Mouse (Mus musculus): ENCODE measurements around the gene Pip4k2a. TPM values are rescaled to one million over a fixed set of nuclear protein-coding genes. Genes with fewer than 3 reads are reported as not detected.

The Pip4k2a gene
- polyA plus RNA-seq, 1 experiment from 2014 or later = 11.8 TPM

DNA sequence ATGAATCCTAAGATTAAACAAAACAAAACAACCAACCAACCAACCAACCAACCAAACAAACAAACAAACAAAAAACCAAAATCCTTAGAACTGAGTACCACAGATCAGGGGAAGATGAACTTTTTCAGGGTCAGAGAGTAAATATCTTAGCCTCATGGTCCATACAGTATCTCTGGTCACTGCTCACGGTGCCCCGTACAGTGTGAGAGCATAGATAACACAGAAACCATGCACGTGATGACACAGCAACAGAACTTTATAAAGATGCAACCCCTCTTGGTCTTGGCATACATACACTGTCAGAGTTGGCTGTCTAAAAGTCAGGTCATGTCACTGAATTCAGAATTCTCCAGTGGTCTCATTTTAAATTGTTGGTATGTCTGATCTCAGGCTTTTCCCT lies 126.8 kb downstream of the Pip4k2a start:
- Histone ChIP-seq H3K4me3 (no peak overlapping the region), H3K27ac (replicated peaks) (no peak overlapping the region), H3K4me1 (no peaks in the 10 kb centered on the region), H3K9ac (replicated peaks) (no peak overlapping the region), H3K36me3 (no peaks in the 10 kb centered on the region), H3K27me3 (no peaks in the 10 kb centered on the region), H3K9me3 (no peaks in the 10 kb centered on the region), H3K4me2 (replicated peaks) (no peak overlapping the region)
- 95% methylated on average over 3 of the region's 3 CpGs for WGBS
- no peak for ATAC-seq (replicated peaks)

DNA sequence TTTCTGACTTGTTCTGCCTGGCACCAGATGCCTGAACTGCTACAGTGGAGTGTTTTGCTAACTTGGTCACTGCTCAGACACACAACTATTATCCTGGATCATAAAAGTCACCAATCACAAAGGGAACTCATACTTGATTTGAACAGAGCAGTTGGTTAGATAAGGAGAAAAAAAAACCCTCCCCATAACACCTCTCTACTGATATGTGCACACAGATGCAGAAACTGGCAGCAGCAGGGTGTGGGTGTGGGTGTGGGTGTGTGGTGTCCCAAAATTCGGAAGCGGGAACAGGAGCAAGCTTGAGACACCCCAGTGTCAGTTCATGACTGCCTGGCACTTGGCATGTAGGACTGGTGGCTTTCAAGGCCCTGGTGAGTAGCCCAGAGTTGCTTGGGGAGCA lies 130.9 kb downstream of the Pip4k2a start:
- Histone ChIP-seq H3K9me3 (no peaks in the 10 kb centered on the region), H3K9ac (replicated peaks) (no peak overlapping the region), H3K4me3 (no peak overlapping the region), H3K4me2 (replicated peaks) (no peak overlapping the region), H3K27ac (replicated peaks) (no peak overlapping the region), H3K36me3 (no peaks in the 10 kb centered on the region), H3K27me3 (no peaks in the 10 kb centered on the region), H3K4me1 (no peaks in the 10 kb centered on the region)
- no peak for ATAC-seq (replicated peaks)
- 90% methylated on average over 2 of the region's 2 CpGs for WGBS

DNA sequence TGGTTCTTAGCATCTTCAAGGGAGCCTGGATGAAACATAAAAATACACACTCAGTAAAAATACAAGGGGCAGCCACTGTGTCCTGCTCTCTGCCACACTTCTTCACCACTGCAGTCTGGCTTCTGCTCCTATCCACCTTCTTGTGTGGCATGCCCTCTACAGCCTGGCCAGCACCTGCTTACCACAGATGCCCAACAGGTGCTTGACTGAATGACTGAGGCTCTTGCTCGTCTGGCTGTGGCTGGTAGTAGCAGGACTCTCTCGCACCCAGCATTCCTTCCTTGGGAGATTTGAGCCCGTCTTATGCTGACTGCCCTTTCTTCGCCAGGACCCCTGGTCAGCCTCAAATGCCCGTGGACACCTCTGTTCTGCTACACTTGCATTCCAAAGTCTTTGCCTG lies 133.2 kb downstream of the Pip4k2a start:
- Histone ChIP-seq H3K27me3 (no peaks in the 10 kb centered on the region), H3K36me3 (no peaks in the 10 kb centered on the region), H3K4me3 (no peak overlapping the region), H3K27ac (replicated peaks) (no peak overlapping the region), H3K9ac (replicated peaks) (no peak overlapping the region), H3K9me3 (no peaks in the 10 kb centered on the region), H3K4me1 (peaks cover 11% of the 10 kb centered on the region), H3K4me2 (replicated peaks) (no peak overlapping the region)
- ATAC-seq (replicated peaks) = no peak
- 81% methylated on average over 5 of the region's 5 CpGs for WGBS

DNA sequence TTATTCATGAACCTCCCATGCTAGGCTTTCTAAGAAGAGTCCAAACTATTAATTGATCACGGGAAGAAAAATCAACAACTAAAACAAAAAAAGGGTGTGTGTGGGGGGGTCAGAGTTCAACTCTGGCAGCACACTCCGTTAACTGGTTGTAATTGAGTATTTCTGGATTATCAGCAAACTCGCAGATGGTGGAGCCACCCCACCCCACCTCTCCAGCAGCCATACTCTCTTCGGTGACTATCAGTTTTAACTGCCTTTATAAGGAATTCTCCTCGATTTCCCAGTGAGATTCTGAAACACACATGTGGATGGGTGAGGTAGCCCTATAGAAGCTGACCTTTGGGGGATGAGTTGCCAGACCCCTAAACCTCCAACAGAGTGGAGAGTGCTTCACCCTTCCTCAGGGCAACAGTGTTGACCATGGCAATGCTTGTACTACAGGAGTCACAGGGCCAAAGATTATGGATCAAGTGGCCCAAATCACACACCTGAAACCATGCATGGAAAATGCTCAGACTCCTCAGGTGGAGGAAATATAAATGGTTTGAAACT lies 136.2 kb downstream of the Pip4k2a start:
- no peaks in the 10 kb centered on the region for H3K36me3 ChIP-seq
- no peaks in the 10 kb centered on the region for H3K27me3 ChIP-seq
- no peak overlapping the region for H3K4me3 ChIP-seq
- H3K27ac ChIP-seq (replicated peaks) = no peak overlapping the region
- no peaks in the 10 kb centered on the region for H3K9me3 ChIP-seq
- no peak overlapping the region for H3K9ac ChIP-seq (replicated peaks)
- H3K4me1 ChIP-seq = peaks cover 11% of the 10 kb centered on the region
- ATAC-seq (replicated peaks) = no peak
- no peak overlapping the region for H3K4me2 ChIP-seq (replicated peaks)
- 80% methylated on average over 5 of the region's 5 CpGs for WGBS

DNA sequence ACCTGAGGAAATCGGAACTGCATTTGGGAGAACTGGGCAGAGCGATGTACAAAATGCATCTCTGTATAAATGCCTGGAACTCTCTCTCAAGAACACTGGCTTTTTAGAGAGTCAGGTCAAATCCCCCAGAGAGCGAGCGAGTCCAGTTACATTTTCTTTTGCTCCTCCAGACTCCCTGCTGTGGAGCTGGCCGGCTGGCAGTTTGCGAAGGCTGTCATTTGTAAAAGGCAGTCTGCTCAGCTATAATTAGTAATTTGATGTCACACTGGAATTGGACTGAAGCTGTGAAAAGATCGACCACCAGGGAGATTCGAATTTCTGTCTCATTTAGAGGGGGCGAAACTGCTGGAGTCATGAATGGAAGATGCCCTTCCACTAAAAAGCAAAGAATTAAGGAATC lies 137.2 kb downstream of the Pip4k2a start:
- H3K4me1 ChIP-seq = peaks cover 11% of the 10 kb centered on the region
- 6% methylated on average over 9 of the region's 9 CpGs for WGBS
- no peak overlapping the region for H3K4me3 ChIP-seq
- no peaks in the 10 kb centered on the region for H3K9me3 ChIP-seq
- no peak overlapping the region for H3K4me2 ChIP-seq (replicated peaks)
- H3K27me3 ChIP-seq = no peaks in the 10 kb centered on the region
- ATAC-seq (replicated peaks) = peak; percentile 52; the same call in 1 of the 2 replicates
- H3K36me3 ChIP-seq = no peaks in the 10 kb centered on the region
- no peak overlapping the region for H3K27ac ChIP-seq (replicated peaks)
- no peak overlapping the region for H3K9ac ChIP-seq (replicated peaks)

DNA sequence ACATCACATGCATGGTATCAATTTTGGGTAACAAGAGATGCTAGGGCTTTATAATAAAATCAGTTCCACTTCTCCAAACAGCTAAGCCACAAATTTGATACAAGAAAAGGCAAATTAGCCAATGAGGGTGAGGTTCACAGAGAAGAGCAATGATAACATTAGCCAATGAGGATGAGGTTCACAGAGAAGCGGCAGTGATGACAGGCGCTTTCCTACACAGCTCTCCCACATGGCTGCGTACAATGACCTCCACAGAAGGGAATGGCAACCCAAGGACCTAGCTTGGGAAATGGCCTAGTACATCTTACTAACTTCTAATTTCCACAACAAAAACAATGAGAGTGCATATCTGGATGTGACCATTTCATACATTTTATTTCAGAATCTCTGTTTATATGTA lies 140.0 kb downstream of the Pip4k2a start:
- no peaks in the 10 kb centered on the region for H3K9me3 ChIP-seq
- no peak overlapping the region for H3K4me3 ChIP-seq
- H3K27me3 ChIP-seq = no peaks in the 10 kb centered on the region
- H3K4me2 ChIP-seq (replicated peaks) = no peak overlapping the region
- ATAC-seq (replicated peaks) = no peak
- no peaks in the 10 kb centered on the region for H3K36me3 ChIP-seq
- no peak overlapping the region for H3K9ac ChIP-seq (replicated peaks)
- 94% methylated on average over 3 of the region's 3 CpGs for WGBS
- no peak overlapping the region for H3K27ac ChIP-seq (replicated peaks)
- H3K4me1 ChIP-seq = peaks cover 11% of the 10 kb centered on the region

DNA sequence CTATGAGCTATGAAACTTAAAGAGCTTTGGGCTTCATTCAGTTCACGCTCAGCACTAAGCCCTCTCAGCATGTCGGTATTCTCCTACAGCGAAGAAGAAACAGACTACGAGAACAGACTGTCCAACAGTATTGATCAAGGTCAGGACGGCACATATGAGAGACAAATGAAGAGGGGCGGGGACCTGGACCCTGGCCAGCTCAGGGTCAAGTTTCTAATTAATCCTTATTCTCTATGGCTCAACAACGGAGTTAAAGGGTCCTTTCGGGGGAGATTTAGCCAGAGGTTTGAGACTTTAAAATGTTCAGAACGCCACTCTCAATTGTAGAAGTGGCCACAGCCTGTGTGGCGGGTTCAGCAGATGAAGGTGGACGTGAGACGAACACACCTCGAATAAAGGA lies 141.5 kb downstream of the Pip4k2a start:
- H3K4me2 ChIP-seq (replicated peaks) = no peak overlapping the region
- peaks cover 11% of the 10 kb centered on the region for H3K4me1 ChIP-seq
- H3K36me3 ChIP-seq = no peaks in the 10 kb centered on the region
- H3K4me3 ChIP-seq = no peak overlapping the region
- WGBS = 24% methylated on average over 13 of the region's 13 CpGs
- no peaks in the 10 kb centered on the region for H3K27me3 ChIP-seq
- H3K27ac ChIP-seq (replicated peaks) = no peak overlapping the region
- no peaks in the 10 kb centered on the region for H3K9me3 ChIP-seq
- H3K9ac ChIP-seq (replicated peaks) = no peak overlapping the region
- no peak for ATAC-seq (replicated peaks)

DNA sequence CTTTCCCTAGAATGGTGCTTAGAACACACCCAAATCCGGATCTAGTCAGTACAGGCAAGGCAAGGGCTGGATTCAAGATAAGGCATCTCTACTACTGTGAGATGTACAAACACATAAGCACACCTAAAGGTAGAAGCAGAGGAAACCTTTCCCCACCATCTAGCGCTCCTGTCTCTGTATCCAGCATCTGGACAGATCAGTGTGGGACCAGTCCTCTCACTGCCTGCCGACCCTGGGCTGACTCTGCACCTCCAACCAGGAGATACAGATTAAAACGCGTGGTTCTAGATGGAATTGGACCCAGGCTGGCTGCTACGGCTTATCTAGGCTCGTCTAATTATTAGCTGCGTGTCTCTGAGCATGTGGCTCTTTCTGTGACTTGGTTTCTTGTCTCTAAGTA lies 142.7 kb downstream of the Pip4k2a start:
- Histone ChIP-seq H3K9ac (replicated peaks) (no peak overlapping the region), H3K4me3 (no peak overlapping the region), H3K9me3 (no peaks in the 10 kb centered on the region), H3K36me3 (no peaks in the 10 kb centered on the region), H3K4me1 (0 out of 2 replicates have a peak, but pooled peaks cover 6% of the 10 kb centered on the region), H3K27ac (replicated peaks) (no peak overlapping the region), H3K4me2 (replicated peaks) (no peak overlapping the region), H3K27me3 (no peaks in the 10 kb centered on the region)
- no peak for ATAC-seq (replicated peaks)
- 74% methylated on average over 8 of the region's 8 CpGs for WGBS

DNA sequence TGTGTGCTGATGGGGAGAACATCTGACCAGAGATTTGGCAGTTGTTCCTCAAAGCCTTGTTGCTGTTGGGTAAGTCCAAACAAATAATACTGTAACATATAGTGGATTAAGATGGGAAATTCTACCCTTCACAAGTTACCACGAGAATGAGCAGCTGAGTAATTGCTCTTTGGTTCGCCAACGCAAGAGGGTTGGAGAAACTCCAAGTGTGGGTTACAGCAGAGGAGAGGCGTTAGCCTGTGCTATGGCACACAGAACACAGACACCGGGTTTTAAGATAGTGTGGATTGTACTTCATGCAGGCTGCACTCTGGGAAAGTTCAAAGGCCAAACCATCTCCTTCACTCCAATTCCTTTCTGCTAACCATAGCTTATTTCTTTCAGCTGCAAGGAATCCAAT lies 144.6 kb downstream of the Pip4k2a start:
- Histone ChIP-seq H3K36me3 (no peaks in the 10 kb centered on the region), H3K9me3 (no peaks in the 10 kb centered on the region)

DNA sequence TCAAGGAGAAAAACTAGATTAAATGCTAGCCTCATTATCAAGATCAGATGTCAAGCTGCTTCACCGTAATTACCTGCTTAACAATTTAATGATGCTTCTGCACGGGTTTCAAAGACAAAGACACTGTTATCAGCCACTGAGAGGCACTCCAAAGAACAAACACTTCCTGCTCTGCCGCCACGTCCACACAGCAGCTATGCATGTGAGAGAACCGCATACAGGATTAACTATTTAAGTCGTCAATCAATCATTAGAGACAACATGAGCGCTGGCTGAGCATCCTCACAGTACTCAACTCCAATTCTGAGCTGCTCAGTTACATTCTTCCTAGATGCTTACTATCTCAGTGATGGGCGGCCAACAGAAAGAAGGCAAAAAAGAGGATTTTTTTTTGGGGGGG lies 147.3 kb downstream of the Pip4k2a start:
- Histone ChIP-seq H3K36me3 (0 out of 2 replicates have a peak, but pooled peaks cover under 1% of the 10 kb centered on the region), H3K9me3 (no peaks in the 10 kb centered on the region), H3K4me2 (replicated peaks) (no peak overlapping the region), H3K9ac (replicated peaks) (no peak overlapping the region), H3K27ac (replicated peaks) (no peak overlapping the region), H3K4me1 (peaks cover 9% of the 10 kb centered on the region), H3K4me3 (no peak overlapping the region), H3K27me3 (no peaks in the 10 kb centered on the region)
- ATAC-seq (replicated peaks) = no peak
- 36% methylated on average over 8 of the region's 8 CpGs for WGBS

More for the DNA sequence above, 144.6 kb downstream of the Pip4k2a start:
- 84% methylated on average over 5 of the region's 5 CpGs for WGBS
- H3K4me1 ChIP-seq = peaks cover 8% of the 10 kb centered on the region
- no peak overlapping the region for H3K27ac ChIP-seq (replicated peaks)
- H3K27me3 ChIP-seq = no peaks in the 10 kb centered on the region
- H3K9ac ChIP-seq (replicated peaks) = no peak overlapping the region
- no peak overlapping the region for H3K4me3 ChIP-seq
- H3K4me2 ChIP-seq (replicated peaks) = no peak overlapping the region
- ATAC-seq (replicated peaks) = no peak

DNA sequence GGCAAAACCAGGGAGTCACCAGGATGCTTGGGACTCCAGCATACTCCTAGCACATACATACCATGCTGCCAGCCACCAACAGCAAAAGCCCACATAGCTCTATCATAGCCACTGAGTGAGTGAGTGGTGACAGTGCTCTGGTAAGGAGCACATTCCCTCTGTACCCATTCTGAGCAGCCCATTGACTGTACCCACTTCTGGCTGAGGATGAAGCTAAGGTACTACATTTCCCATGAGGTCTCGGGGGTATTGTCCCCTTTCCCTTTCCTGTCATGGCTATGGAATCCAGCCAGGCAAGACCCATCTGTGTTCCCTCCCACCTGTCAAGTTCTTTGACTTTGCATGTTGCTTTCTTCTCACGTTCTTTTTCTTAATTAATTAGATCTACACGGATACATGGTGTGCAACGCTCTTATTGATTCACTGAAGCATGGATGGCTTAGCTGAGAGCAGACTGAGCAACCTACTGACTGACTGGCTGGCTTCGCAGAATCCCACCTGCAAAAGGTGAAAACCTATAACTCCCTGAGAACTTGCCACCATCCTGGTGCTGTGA lies 149.8 kb downstream of the Pip4k2a start:
- Histone ChIP-seq H3K27me3 (no peaks in the 10 kb centered on the region), H3K36me3 (0 out of 2 replicates have a peak, but pooled peaks cover 3% of the 10 kb centered on the region), H3K9ac (replicated peaks) (no peak overlapping the region), H3K4me1 (peaks cover 9% of the 10 kb centered on the region), H3K27ac (replicated peaks) (no peak overlapping the region), H3K9me3 (no peaks in the 10 kb centered on the region), H3K4me3 (no peak overlapping the region), H3K4me2 (replicated peaks) (no peak overlapping the region)
- peak; percentile 57 for ATAC-seq (replicated peaks)
- 43% methylated on average over 5 of the region's 5 CpGs for WGBS

DNA sequence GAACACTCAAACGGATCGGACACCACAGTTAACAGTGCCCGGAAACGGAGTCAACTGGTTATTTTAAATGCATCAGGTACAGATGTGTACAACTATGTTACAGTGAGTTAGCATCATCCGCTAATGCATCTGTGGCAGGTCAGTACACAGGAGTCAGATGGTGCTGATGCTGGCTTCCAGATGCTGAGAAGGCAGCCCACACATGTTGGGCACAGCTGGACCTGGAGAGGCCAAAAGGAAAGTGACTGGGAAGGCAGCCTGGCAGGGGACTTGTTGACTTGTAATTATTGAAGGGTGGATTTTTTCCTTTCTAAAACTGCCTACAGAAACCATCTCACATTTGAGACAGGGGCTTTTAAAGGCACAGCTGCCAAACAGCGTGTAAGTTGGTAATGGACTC lies 155.4 kb downstream of the Pip4k2a start:
- ATAC-seq (replicated peaks) = no peak
- Histone ChIP-seq H3K27ac (replicated peaks) (no peak overlapping the region), H3K9me3 (no peaks in the 10 kb centered on the region), H3K4me3 (no peak overlapping the region), H3K9ac (replicated peaks) (no peak overlapping the region), H3K4me1 (no peaks in the 10 kb centered on the region), H3K4me2 (replicated peaks) (no peak overlapping the region), H3K27me3 (no peaks in the 10 kb centered on the region), H3K36me3 (0 out of 2 replicates have a peak, but pooled peaks cover 3% of the 10 kb centered on the region)
- 94% methylated on average over 6 of the region's 6 CpGs for WGBS

DNA sequence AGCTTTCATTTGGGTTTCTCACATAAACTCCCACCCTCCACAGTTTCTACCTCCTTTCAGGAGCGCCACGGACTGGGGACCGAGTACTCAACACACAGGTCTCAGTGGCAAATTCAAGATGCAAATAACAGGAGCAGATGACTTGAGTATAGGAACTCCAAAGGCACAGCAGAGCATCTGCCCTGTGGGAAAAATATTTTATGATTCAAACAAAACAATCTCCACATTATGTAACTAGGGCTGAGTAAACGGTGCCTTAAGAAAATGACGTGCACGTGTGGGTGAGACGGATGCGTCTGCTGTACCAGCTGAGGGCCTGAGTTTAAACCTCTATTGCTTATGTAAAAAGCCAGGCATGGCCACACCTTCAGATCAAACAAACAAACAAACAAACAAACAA lies 156.9 kb downstream of the Pip4k2a start:
- H3K4me3 ChIP-seq = no peak overlapping the region

More for the DNA sequence above, 156.9 kb downstream of the Pip4k2a start:
- Histone ChIP-seq H3K9ac (replicated peaks) (no peak overlapping the region), H3K9me3 (no peaks in the 10 kb centered on the region), H3K4me2 (replicated peaks) (no peak overlapping the region), H3K27ac (replicated peaks) (no peak overlapping the region), H3K36me3 (0 out of 2 replicates have a peak, but pooled peaks cover 3% of the 10 kb centered on the region), H3K4me1 (no peaks in the 10 kb centered on the region), H3K27me3 (no peaks in the 10 kb centered on the region)
- no peak for ATAC-seq (replicated peaks)
- WGBS = 92% methylated on average over 8 of the region's 8 CpGs
